Mouse (Mus musculus) heart, adult 8-10 months (tissue): ENCODE measurements at regions not wholly inside any gene's neighbourhood (a gene's known extent, or its start where the extent isn't known, plus 50 kb on each side); places are given as distances from the start of the nearest gene placed in this dataset.

Source experiments
- DNase-seq: peaks from one replicate; pipeline ENCODE4 v3.0.0; 2022; ENCODE audit warnings: low spot score

DNA sequence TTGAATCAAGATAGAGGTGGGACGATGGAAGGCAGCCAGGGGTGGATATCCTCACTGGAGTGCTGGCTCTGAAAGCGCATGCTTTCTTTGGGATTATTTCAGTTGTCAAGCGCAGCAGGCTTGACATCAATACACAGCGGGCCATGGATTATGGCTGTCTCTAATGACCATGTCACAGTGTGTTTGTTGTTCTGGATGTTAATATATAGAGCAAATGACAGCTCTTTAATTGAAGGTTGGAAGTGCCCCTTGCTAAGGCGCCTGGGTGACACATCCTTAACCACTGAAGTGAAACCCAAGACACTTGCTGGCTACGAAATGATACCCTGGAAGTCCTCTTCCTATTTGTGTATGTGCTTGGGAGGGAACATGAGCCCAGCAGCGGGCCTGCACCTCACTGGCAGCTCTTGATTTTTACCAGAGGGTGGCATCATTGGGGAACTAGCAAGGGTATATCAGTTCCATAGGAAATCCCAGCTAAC, 200.5 kb upstream of the Rasgrp1 start:
- DNase-seq, result no peak

DNA sequence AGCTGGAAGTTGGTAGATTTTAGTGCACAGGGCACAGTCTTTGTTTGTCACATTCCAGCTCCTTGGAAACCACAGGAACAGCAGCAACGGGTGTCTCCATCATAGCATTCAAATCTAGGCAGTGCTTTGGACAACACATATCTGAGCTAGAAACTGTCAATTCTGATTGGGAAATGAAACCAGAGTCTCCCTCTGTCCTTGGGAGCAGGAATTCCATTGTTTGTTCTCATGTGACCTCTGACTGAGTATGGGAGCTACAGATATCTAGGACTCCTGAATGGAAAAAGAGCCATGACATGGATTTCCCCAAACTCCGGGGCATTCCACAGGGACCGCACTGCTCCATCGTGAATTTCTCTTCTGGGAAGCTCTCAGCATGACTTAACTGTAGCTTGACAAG, 205.5 kb upstream of the Rasgrp1 start:
- DNase-seq, result no peak

DNA sequence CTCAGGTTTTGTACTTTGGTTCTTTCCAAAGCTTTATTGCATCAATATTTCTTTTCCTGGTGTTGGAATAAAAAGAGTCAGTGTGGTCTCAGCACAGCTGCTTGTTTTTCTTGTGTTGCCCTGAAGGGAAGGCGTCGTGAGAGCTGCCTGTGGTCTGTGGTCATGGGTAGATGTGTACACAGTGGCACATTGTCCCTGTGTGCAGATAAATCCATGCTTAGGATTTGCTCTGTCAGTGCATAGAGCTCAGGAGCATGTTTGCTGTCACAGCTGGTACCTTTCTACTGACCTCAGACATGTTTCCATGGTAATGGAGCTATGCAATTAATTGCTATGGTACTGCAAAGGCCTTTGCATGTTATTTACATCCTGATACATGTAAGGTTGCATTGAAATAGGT, 213.5 kb upstream of the Rasgrp1 start:
- DNase-seq, result no peak

DNA sequence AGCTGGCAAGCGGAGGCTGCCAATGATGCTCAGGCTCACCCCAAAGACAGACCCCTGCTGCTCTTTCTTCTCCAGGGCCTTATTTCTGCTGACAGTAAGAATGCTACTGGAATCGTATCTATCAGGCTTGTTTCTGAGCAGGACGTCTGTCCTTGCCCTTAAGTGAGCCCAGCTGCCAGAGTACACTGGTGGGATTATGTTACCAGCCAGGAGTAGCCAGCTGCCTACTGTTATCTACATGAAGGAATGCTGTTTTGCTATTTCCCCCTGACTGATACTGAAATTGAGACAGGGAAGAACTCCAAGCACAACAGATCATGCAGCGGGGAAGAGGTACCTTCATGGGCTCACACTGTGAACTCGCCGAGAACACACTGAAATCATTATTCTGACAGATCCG, 228.2 kb upstream of the Rasgrp1 start:
- DNase-seq, result no peak

DNA sequence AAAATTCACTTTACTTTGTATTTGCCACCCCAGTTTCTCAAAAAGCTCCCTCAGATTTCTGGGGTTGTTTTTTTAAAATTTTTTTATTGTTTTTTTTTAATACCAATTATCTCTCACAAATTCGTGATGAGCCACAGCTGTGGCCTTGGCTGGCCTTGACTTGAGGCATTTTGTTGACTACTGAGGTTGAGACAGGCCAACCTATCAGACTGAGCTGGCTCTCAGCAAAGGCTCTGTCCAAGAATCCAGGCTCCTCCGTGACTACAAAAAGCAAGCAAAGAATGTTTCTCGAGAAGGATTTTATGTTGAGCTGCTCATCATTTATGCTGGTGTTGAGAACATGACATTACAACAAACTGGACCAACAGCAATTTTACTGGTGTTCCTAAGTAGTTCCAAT, 244.6 kb upstream of the Rasgrp1 start:
- no peak for DNase-seq

DNA sequence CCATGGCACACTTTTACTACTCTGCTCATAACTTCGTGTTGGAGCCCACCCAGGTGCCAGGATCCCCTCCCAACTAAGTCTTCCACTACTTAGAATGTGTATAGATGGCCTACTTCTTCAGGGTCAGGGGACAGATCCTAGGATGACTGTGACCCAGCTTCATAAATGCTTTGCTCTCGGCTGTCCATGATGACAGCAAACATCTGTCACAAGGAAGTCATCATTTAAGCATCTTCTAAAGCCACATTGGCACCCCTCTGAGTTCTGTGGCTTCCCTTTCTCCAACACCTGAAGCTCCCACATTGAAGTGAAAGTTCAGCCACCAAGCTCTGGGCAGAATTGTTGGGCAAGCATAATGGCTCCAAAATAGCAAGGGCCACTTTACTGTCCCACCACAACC, 252.2 kb upstream of the Rasgrp1 start:
- DNase-seq, result no peak

DNA sequence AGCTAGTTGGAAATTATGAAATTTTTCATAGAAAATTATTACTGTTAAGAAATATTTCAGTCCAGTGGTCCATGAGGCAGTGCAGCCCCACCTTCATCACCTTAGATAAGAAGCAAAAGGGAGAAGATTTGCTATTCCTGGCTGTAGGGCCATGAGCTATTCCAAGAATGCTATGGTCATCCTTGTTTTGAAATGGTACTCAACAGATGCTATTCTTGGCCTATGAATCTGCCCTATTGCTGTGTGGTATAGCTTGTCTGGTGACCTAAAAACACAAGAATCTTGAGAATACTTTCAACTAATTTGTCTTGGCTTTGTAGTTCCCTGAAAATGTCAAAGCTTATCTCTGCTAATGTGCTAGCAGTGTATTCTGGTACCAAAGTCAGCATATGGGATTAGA, 254.8 kb upstream of the Rasgrp1 start:
- no peak for DNase-seq

DNA sequence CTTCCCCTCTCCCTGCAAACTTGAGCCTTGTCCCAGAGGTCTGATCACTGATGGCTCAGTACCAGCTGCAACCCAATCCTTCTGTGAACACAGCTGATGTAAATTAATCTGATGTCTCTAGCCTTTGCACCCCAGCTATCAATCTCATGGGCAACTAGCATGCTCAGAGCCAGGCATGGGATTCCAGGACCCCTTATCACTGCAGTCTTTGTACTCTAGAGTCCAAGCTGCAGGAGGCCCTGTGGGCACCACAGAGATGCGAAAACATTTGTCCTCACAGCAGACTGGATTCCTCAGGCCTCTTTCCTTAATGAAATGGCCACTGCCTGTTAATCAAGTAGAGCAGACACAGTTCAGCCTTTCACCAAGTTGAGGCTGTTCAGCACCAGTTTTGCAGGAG, 272.0 kb upstream of the Rasgrp1 start:
- DNase-seq, result no peak

DNA sequence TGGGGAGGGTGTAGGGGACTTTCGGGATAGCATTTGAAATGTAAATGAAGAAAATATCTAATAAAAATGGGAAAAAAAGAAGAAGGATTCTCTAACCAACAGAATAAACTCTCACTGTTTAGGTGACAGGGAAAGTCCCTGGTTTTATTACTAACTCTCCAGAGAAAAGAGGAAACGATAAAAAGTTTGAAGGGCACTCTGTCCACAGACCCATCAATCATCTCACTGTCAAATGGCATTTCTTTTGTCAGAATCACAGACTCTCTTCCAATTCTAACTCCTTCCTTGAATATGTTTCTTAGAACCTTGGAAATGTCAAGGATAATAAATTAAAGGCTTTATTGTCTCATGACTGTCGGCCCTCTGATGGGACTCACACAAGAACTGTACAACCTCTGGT, 275.3 kb upstream of the Rasgrp1 start:
- DNase-seq, result no peak

DNA sequence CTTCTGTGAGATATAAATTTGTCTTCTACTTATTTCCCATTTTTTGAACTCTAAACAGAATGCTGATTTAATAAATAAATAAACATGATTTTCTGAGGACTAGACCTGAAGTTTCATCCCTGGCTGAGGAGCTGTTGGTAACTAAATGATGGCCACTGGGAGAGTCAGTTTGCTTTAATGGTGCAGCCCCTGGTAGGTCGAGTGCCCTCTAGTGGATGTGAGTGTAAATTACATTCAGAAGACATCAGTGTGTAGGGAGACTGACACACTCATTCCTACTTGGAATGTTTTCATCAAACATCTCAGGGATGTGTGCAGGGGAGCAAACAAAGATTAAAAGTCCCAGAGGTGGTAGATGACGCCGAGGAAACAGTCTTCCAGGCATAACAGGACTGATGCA, 281.2 kb upstream of the Rasgrp1 start:
- DNase-seq, result peak; percentile 21

DNA sequence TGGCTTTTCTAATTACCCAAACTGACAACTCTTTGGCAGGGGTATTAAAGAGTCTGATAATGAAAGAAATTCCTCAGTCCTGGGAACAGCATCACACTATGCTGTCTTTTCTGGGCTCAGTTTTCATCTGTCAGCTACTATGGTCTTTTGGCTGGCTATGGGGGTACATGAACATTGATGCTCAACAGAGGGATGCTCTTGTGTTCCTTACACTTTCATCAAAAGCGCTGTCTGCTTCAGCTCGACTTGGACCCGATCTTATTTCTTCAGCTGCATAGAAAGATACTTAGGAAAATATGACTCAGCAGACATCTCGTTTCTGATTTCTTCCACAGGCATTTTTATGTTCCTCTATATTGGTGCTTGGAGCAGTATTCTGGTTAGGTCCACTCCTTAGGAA, 292.1 kb upstream of the Rasgrp1 start:
- DNase-seq, result no peak

DNA sequence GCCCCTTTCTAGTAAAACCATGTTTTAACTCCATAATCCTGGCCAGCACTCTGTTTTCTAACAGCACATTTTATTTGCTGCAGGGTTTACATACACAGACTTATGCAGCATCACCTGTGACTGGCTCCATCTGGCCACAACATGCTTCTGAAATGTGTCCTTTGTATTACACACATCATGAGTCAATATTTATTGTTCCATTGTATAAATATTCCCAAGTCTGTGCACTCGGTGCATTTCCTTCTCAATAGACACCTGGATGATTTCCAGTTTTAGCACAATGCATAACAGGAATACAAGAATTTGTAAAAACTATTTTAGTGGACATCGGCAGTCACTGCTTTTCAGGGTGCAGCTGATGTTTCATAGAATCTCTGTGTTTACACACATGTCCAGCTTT, 294.6 kb upstream of the Rasgrp1 start:
- no peak for DNase-seq

DNA sequence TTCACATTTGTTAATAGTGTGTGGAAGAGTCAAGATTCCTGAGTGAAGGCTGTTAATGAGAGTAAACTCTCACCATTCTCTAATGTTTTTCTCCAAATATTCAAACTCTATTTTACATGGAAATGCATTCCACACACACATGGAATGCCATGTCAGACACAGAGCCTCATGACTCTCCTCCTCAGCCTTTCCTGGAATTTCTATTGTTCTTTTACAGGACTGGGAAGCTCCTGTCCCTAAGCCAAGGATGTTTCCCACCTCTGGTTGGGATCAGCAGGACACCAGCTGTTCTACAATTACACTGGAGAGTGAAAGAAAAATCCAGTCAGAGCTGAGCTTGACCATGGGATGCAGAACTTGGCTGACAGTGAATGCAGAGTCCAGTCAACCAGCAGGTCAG, 309.3 kb upstream of the Rasgrp1 start:
- no peak for DNase-seq

DNA sequence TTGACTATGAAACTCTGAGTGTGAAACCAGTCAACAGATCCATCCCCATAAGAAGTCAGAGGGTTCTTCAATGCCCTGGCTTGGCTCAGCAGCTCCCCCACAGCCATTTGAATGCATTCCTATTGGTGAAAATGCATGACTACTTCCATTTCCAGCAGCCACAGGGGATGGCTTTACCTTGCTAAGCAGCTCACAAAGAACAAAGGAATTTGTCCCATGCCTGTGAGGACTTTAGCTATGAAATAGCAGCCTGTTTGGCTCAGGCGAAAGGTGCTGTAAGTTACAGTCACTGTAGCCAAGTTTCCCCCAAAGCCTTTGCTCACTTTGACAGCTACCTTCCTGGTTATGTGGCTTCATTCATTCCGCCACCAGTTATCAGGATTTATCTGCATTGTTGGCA, 309.8 kb upstream of the Rasgrp1 start:
- DNase-seq, result no peak

DNA sequence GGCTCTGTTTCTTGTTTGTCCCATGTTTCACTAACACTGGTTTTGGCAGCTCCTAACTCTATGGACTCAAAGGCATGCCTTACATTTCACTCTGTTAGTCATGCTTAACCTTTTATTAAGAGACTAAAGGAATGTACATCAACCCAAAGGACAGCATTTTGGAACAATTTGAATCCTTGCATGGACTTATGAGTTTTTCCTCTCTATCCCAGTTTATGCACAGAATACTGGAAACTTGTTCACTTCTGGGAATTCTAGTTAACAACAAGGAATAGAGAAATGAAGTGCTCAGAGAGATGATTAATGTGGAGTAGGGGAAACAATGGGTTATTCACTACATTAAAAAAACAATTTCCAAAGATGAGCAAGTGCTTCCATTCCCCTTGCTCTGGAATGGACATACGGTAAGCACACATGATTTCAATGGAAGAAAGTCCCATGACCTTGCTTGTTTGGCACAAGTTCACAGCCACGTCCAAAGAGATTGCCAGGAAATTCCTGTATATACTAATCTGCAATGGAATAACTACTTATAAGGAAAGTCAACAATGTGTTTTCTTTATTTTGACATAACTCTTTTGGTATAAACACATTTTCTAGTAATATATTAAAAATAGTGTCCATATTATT, 313.9 kb upstream of the Rasgrp1 start:
- no peak for DNase-seq

DNA sequence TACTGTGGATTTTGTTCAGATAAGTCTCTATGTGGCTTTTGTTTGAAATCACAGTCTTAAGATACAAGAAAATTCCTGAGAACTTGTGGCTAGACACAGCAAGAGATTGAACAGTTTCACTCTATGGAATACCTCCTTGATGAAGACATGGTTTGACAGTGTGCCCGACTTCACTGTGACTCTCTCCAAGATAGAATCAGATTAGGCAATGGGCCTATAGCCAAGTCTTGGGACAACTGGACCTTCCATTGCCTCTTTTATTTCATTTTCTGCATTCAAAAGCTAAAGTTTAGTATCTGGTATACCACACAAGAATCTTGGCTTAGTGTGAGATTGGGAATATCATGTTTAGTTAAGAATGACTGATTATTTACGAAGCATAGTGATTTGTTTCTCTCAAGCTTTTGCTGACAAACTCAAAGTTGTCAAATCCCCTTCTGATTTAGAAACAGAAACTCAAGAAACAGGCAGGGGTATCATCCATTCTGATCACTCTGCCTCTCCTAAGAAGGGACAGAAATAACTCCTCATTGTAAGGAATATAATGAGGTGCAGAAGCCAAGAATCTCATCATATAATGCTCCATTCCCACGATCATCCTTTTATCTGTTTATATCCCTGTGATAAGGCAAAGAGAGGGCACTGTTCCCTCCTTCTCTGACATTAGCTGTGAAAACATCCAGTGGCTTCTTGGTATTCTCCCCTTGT, 317.6 kb upstream of the Rasgrp1 start:
- no peak for DNase-seq

DNA sequence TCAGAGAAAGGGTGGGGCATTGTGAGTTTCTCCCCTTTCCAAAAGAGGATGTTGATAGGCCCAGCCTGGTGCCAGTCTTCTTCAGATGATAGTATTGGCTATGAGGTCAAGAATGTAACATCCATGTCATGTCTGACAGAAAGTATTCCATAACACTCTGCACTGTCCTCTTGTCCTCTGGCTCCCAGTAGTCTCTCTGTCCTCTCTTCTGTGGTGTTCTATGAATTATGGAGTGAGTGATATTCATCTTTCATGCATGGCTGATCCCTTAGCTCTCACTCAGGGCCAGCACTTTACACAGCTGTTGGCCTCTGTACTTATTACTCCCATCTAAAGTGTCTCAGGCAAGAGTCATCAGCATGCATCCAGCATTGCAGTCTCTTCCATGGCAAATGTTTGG, 319.9 kb upstream of the Rasgrp1 start:
- DNase-seq, result no peak

DNA sequence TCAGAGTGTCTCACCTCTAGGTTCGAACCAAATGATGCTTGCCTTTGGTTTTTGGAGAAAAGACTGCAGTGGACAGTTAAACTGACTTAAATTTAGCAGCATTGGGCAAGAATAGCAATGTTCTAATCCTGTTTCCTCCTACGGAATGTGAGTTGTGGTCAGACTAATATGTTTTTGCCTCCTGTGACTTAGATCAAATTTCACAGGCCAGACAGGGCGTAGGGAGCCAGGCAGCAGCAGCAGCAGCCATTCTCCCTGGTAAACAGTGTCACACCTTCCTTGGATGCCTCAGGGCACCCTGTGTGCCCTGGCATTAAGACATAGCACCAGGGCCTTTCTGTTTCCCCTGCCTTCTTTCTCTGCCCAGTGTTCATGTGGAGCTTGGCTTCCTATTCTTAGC, 323.7 kb upstream of the Rasgrp1 start:
- DNase-seq, result no peak

DNA sequence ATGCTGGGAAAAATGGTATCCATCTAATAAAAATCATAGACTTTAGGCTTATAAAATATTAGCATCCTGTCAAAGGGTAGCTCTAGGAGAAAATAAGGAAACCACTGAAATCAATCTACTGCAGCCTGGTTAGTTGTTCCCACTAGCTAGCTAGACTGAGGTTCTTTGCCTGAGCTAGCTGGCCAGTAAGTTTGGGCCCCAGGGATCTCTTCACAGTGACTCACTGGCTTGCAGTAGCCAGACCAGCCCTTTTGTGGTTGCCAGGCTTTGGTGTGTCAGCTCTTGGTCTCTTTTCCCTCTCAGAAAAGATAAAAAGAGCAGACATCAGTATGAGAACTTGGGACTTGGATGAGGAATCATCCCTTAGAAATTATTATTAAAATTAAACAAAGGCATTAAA, 325.3 kb upstream of the Rasgrp1 start:
- peak; percentile 33 for DNase-seq

DNA sequence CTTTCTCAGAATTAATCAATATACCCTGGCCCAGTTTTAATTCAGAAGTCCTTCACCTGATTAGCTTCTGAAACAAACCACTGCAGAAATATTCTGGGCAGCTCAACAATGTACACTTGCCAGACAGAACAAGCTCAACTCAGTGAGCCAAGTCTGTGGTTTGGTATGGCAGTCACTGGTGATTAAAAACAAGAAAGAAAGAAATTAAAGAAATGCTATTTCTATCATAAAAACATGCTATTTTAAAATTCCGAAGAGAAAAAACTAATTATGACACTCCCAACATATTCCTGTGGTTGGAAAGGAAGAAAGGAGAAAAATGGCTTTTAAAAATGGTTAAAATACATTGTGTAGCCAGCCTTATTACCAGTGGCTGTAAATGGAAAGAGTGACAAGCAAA, 332.1 kb upstream of the Rasgrp1 start:
- DNase-seq, result no peak

DNA sequence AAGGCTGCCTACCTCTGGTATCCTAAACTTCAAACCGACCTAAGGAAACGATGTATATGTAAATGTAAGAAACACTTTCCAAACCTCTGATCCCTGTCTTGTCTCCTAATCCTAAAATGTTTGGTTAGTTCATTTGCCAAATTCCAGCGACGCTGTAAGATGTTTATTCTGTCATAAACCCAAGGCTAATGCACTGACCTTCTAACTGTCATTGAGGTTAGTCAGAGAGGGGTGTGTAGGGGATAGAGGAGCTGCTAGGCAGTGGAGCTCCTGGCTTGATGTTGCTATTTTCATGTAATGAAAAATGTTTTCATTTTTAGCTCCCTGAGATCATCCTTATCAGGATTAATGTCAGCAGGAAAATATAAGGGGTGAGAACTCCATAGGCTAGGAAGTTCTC, 335.8 kb upstream of the Rasgrp1 start:
- no peak for DNase-seq

DNA sequence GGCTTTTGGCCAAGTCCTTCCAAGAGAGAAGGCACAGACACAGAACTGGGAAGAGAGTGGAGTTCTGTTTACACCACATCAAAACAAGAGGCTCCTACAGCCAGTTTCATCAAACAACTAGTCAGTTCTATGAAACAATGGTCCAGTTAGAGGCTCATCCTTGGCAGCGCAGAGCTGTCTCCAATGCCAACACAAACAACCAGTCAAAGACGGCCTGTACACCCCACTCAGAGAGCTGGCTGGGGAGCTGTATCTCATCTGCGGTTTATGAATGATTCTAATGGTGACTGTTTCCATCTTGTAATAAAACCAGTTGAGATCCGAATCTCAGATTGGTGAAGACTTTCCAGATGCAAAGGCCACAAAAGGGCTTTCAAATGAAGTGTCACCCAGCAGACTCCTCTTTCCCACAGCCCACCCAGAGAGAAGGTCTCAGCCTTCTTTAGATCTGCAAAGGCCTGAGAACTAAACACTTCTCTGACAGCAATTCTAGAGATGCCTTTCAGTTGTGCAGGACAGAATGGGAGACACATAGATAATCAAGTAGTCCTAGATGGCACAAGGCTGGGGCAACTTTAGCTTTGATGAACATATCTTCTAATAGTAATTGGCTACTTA, 343.1 kb upstream of the Rasgrp1 start:
- DNase-seq, result no peak

DNA sequence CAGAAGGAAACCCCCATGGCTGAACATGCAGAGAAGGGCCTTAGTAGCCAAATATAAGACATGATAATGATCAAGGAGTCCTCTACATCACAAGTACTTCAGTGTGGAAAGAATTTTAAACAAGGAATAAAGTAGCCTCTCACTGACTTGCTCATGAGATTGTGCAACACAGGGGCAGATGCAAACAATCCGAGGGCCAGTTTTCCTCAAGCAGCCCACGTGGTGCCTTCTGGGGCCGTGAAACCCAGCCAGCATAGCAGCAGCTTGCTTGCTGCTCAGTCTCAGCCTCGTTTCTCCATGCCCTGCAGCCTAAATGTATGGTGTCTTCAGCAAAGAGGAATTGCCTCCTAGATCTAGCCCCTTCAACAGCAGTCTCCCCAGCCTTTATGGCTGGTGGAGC, 350.7 kb upstream of the Rasgrp1 start:
- DNase-seq, result peak; percentile 55
